Mouse (Mus musculus) embryo, embryonic 10 days (tissue): ENCODE results near the gene Lyrm4.

Experiments
- DNase-seq: peaks from one replicate; pipeline ENCODE4 v3.0.0-alpha.2; 2015; ENCODE audit warnings: low spot score

Lyrm4 gene

DNA sequence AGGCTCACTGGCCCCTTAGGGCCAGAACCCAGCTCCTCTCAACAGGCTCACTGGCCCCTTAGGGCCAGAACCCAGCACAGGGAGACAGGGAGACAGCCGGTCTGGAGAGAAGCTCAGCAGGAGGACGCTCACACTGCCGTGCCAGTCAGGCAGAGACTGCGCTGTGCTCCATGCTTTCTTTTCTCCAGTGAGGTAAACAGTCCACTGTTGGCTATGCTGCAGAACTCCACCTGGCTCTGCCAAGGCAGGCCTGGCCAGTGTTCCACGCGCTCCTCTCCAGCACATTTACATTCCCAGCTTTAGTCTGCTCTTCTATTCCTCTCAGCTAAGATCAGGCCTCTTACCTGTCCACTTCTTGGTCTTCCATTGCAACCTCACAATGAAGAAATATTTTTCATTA, 11.7 kb downstream of the Lyrm4 start:
- DNase-seq, result no peak

DNA sequence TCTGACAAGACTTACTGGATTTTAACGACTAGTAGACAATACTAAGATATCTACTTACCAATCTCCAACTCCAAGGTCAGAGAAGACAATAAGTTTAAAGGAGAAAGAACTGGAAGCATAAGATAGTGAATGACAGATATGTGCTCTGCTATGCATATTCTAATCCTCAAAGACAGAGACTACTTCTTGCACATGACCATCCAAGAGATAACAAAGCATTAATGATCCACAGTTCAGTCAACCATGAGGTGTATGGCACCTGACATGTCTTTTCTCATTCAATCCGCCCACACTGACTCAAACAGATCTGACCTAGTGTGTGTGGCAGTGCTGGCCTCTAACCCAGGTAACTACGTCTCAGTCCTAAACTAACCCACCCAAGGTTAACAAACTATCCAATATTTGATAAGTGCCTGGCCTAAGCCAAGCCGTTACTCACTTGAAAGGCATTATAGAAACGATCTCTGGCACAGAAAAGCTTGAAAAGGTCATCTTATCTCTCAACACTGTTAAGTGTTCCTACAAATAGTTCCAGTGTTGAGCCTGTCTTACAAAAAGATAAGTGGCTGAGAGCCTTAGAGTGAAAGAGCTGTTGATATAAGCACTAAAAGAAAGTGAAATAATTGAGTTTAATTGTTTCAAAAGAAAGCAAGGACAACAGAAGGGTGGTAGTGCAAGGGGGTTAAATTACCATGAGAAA, 20.5 kb downstream of the Lyrm4 start:
- DNase-seq, result no peak

DNA sequence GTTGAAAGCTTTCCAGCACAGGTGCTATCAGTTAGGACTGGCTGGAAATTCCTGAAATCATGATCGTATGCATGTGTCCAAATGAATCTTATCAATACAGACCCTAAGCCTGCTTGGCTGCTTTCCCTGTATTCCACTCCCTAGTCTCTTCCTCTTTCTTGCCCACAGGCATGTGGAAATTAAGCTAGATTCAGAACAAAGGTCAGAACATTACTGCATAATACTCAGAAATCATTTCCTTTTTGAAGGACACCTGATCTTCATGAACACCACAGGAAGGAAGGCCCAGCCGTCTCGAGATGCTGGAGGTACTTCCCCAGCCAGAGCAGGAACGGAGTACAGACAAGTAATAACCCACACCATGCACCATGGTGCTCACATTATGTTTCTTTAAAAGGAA, 29.2 kb downstream of the Lyrm4 start:
- no peak for DNase-seq

DNA sequence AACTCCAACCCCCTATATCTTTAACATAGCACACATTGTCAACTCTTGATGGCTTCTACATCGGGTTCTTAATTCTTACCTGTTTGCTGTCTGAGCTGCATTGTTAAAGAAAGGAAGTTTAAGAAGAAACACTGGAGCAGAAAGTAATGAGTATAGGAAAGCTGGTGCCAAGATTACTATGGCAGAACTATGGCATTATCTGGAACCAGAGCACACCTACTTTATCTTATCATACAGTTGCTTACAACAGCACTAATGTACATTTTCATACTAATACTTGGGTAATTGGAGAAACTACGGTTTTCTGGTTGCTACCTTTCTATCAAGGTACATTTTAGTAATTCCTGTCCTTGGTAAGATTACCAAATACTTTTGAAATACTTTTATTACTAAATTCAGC, 29.9 kb downstream of the Lyrm4 start:
- DNase-seq, result no peak

- DNase-seq, result no peak
Observed at GRCm38 (mm10) chr13:36086608-36087391, 30.5 kb downstream of the Lyrm4 start.

DNA sequence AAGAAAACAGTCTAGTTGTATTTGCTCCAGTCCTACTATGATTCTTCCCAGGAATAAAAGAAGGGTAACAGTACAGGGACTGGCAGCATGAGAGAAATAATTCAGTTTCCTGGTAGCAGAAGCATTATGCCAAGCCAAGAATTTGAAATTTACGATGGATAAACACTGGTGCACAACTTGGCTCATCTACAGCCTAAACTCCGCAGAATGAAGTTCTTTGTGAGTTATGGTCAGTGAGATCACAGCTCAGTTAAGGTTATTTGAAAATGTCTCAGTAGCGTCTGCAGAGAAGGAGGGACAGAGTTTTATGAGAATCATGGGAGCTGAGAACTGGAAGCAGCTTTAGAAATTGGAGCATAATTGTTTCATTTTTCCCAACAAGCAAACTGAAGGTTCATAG, 31.4 kb downstream of the Lyrm4 start:
- no peak for DNase-seq

DNA sequence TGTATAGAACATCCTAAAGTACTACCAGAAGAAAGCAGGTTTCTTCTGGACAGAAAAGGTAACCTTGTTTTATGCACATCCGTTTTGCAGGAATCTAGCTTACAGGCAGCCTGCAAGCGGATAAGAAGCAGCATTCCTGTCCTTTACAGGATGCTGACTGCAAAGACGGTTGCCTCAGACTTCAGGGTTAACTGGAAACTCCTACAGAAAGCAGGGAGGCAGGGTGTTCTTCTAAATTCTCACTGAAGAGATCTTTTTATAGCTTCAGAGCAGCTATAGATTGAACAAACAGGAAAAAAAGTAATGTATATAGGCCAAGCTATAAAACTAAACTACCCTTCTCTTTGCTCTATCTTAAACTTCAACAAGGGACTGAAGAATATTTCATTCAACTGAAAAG, 32.6 kb downstream of the Lyrm4 start:
- DNase-seq, result no peak

DNA sequence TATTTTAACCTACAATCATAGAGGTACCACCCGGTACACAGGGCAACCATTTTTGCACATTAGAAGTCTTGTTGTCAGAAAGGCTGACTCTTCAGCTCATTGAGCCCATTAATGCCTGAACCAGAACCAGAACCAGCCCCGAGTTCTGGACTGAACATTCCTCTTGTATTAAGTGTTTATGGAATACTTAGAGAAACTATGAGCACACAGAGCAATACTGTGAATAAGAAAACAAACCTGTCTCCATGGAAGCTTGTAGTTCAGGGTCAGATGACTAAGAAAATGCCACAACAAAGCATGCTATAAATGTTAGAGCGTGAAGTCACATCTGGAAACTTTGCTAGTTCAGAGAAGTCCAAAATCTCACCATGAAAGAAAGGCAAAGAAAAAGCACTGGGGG, 35.7 kb downstream of the Lyrm4 start:
- no peak for DNase-seq

DNA sequence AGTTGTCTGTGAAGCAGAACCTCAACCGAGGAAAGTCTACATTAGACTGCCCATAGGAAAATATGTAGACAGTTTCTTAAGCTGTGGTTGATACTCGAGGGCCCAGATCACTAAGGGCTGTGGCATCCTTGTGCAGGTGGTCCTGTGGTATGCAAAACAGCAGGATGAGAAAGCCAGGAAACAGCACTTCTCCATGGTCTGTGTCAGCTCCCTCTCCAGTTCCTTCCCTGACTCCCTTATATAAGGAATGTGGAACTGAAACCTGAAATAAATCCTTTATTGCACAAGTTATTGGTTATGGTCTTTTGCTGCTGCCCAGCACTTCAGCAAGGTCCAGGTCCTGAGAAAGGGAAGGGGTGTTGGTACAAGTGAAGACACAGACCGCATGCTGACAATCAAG, 42.8 kb downstream of the Lyrm4 start:
- no peak for DNase-seq

GRCm38 (mm10) chr13:36066676-36067075, 50.6 kb downstream of the Lyrm4 start:
- DNase-seq, result no peak

- DNase-seq, result no peak
Observed at GRCm38 (mm10) chr13:36057489-36057888, 59.8 kb downstream of the Lyrm4 start.

DNA sequence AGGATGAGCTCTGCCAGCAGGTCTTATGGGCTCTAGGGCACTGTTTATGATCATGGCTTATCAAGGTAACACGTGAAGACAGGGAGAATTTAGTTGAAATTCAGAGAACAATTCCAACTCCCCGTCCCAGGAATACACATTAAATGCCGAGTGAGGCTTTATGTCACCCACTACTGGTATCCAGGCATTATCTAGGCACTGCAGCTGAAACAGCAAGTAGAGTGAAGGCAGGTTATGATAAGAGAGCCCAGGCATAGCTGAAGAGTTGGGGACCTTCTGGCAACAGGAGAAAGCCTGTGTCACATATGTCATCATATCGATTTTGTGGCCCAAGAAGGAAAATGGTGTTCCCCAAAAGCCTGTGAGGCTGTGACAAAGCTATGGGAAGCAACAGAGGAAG, 60.4 kb downstream of the Lyrm4 start:
- DNase-seq, result no peak

DNA sequence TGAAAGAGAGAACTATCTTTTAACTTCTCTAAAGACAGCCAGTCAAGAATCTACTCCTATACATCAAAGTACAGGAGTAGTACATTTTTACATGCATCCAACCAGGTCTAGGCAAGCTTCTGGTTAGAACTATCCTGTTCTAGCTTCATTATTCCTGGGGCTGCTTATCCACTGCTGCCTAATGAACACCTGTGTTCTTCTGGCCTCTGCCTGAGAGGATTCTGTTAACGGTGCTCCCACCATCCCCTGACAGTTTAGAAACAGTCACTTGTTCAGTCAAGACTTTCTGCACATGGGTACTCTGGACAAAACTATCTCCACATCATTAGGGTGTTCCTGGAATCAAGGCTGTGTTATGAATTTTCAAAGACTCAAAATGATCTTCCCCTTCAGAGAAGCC, 60.8 kb downstream of the Lyrm4 start:
- DNase-seq, result no peak

DNA sequence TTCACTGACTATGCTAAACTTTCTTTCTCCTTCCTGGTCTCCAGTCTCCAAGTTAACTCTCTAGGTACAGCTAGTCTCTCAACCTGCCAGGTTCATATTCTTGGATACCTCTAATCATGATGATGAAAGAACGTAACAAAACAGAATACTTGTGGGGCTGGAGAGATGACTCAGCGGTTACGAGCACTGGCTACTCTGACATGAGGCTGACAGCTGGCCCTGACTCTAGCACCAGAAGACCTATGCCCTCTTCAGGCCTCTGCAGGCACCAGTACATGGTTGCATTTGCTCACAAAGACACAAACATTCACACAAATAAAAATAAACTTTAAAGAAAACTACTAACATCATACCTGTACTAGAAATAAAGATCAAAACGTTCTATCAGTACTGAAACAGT, 81.8 kb downstream of the Lyrm4 start:
- DNase-seq, result no peak

DNA sequence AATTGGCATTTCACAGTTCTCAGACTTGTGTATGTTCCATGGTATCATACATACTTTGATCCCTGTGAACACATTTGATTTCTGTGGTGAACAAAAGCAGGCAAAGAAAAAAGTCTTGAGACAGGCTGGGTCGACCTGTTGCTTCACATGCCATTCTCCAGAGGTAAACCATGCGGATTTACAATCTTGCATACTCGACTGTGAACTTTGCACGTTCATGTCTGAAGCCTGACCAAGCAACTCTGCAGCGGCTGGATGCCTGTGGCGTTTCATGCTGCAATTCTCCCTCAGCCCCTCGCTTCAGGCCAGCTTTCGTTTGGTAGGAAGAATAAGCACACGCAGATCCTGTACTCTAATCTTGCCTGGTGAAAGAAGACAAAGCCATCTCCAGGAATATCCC, 85.4 kb downstream of the Lyrm4 start:
- DNase-seq, result no peak

DNA sequence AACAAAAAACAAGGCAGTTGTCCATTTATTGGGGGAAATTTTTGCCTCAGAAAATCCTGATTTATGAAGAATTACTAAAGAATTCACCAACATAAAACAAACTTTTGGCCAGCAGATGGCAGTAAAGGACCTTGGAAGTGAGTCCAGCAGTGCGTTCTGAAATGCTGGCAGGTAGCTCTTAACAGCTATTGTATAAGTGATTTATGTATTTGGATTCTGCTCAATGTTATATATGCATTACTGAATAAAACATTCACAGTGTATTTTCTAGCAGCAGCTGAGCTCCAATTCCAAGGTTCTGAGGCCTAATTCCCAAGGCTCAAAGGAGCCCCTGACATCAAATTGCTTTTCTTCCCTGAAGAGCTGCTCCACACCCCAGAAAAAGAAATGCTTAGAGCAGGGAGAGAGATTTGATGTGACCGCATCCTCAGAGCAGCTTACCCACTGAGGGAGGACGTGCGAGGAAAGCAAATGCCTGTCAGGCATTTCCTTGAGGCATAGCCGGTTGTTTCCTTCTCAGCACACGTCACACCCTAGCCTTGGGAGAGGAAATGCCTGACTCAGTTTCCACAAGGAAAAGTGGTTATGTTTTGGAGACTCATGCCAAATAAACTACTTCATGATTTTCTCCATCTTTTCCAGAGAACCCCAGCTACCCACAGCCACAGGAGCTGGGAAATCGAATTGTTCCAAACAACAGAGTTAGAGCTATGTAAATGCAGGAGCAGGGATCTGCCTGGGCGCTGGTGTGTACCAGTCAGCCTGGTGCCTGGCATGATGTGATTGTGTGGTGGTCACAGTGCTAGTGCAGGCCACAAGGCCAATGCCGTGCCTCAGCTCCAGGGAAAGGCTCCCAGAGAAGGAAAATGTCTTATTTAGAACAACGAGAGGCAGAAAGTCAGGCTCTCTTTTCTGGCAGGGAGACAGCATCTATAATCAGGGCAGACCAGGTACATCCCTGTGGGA, 97.7 kb downstream of the Lyrm4 start:
- peak; percentile 83 for DNase-seq

GRCm38 (mm10) chr13:36018017-36018416, 99.3 kb downstream of the Lyrm4 start:
- DNase-seq, result no peak

DNA sequence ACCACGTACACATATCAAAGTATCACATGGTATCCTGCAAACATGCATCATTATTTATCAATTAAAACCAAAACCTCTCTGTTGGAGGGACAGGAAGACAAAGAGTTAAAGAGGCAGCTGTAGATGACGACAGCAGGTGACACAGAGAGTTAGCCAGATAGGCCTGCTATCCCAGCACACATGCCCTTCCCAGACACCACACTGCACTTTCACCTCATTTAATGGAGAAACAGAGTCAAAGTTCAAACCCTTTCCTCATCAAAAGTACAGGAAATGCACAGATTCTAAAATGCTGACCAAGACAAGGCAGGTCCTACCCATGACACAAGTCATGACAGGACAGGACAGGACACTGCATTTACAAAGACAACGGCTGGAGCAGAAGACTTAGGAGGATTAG, 101.7 kb downstream of the Lyrm4 start:
- DNase-seq, result no peak

GRCm38 (mm10) chr13:36009981-36010380, 107.3 kb downstream of the Lyrm4 start:
- no peak for DNase-seq

- no peak for DNase-seq
Observed at GRCm38 (mm10) chr13:36000798-36001197, 116.5 kb downstream of the Lyrm4 start.

DNA sequence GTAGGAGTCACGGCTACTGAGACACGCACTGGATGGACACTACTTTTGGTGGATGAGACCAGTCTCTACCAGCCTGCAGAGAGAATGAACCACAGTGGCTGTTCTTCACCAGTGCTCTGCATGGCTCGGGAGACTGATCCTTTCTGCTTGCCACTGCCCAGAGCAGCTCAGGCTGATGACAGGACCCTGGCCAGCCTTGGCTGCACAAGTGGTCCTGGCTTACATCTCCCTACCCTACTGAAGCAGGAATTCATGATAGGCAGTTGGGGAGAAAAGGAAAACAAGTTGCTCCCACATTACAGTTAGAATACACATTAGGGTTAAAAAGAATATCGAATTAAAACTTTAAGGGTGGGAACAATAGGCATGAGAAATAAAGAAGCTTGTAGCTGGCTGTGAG, 119.7 kb downstream of the Lyrm4 start:
- DNase-seq, result no peak

- DNase-seq, result no peak
Observed at GRCm38 (mm10) chr13:35995696-35996426, 121.5 kb downstream of the Lyrm4 start.
